Mouse (Mus musculus) MEL (cell line): ENCODE data around the gene Prodh2.

Source experiments
- GATA1 ChIP-seq: IDR thresholded peaks from 2 replicates; pipeline ENCODE4 v1.6.1; 2011; ENCODE audit warnings: low read depth, low read length, improper control_type of control experiment
- POLR2A ChIP-seq, 2 experiments: IDR thresholded peaks; 2 replicates each; pipeline ENCODE4 v1.6.1; 2011 to 2012; ENCODE audit warnings: low read length in 2 of 2, mild to moderate bottlenecking in 2 of 2, control low read depth in 1 of 2, improper control_type of control experiment in 1 of 2, low read depth in 1 of 2, moderate library complexity in 1 of 2; ENCODE audit not compliant: control insufficient read depth in 1 of 2, insufficient read depth in 1 of 2, poor library complexity in 1 of 2

GRCm38 (mm10) chr7:30553810-30554584, 60.6 kb downstream of the Prodh2 start:
- TF ChIP-seq GATA1 (no peak), POLR2A (IDR thresholded peaks at IDR 0.05; ENCODE audit: control insufficient read depth in 1 of 2, insufficient read depth in 1 of 2, low read depth in 1 of 2, low read length in 2 of 2, poor library complexity in 1 of 2) (no peak; a peak in 1 of 4 replicates)
